Mouse (Mus musculus) frontal cortex, adult (tissue): ENCODE results near the gene Gpr153.
"Not testable (repeated sequence)": the region's sequence is repeated elsewhere in the genome, so short reads cannot be mapped to it uniquely, and the experiment has no call there.

Experiments used
- ATAC-seq: cut with Nextera tagmentation; 2 replicates; pipeline ENCODE4 v1.9.2; 2017; ENCODE audit warnings: mild to moderate bottlenecking, moderate library complexity, mixed read lengths; ENCODE audit not compliant: low TSS enrichment

Gene Gpr153

GRCm38 (mm10) chr4:152273621-152274236 lies at the start of gene Gpr153:
TSS of gene Gpr153 (plus strand) at chr4:152274232.
- peak; percentile 18 for ATAC-seq

GRCm38 (mm10) chr4:152226901-152227486 lies 47.0 kb upstream of the Gpr153 start:
- peak; percentile 86 for ATAC-seq

GRCm38 (mm10) chr4:152227749-152228527 lies 46.1 kb upstream of the Gpr153 start:
- ATAC-seq, result no peak

- ATAC-seq, result not testable (repeated sequence)
These were observed 43.7 kb upstream of the Gpr153 start for GRCm38 (mm10) chr4:152230331-152230730.

- ATAC-seq, result no peak
These were observed 42.7 kb upstream of the Gpr153 start for GRCm38 (mm10) chr4:152231326-152231725.

GRCm38 (mm10) chr4:152232411-152232903 lies 41.6 kb upstream of the Gpr153 start:
- ATAC-seq, result no peak

- no peak for ATAC-seq
These were observed 34.1 kb upstream of the Gpr153 start for GRCm38 (mm10) chr4:152239974-152240373.

GRCm38 (mm10) chr4:152243241-152243891 lies 30.7 kb upstream of the Gpr153 start:
- ATAC-seq, result no peak

- ATAC-seq, result no peak
These were observed 30.1 kb upstream of the Gpr153 start for GRCm38 (mm10) chr4:152243969-152244368.

- ATAC-seq, result peak; percentile 29; the same call in 1 of the 2 replicates
These were observed 29.2 kb upstream of the Gpr153 start for GRCm38 (mm10) chr4:152244545-152245522.

GRCm38 (mm10) chr4:152246011-152246410 lies 28.0 kb upstream of the Gpr153 start:
- ATAC-seq, result peak; percentile 75

GRCm38 (mm10) chr4:152247195-152247594 lies 26.8 kb upstream of the Gpr153 start:
- no peak for ATAC-seq

- no peak for ATAC-seq
These were observed 23.4 kb upstream of the Gpr153 start for GRCm38 (mm10) chr4:152250615-152251014.

GRCm38 (mm10) chr4:152253183-152253759 lies 20.8 kb upstream of the Gpr153 start:
- ATAC-seq, result no peak

- peak; percentile 56 for ATAC-seq
These were observed 17.0 kb upstream of the Gpr153 start for GRCm38 (mm10) chr4:152257070-152257469.

- no peak for ATAC-seq
These were observed 13.6 kb upstream of the Gpr153 start for GRCm38 (mm10) chr4:152260451-152260850.

GRCm38 (mm10) chr4:152262187-152262586 lies 11.8 kb upstream of the Gpr153 start:
- ATAC-seq, result no peak

GRCm38 (mm10) chr4:152263089-152263488 lies 10.9 kb upstream of the Gpr153 start:
- no peak for ATAC-seq

GRCm38 (mm10) chr4:152263512-152264176 lies 10.4 kb upstream of the Gpr153 start:
- no peak for ATAC-seq

- no peak for ATAC-seq
These were observed 9.9 kb upstream of the Gpr153 start for GRCm38 (mm10) chr4:152264177-152264530.
